Mouse (Mus musculus) right cerebral cortex, adult 18-20 months (tissue): ENCODE results near the gene Epop.

ENCODE experiments used
- DNase-seq: peaks from one replicate; pipeline ENCODE4 v3.0.0; 2022; ENCODE audit warnings: mixed read lengths

Epop gene

DNA sequence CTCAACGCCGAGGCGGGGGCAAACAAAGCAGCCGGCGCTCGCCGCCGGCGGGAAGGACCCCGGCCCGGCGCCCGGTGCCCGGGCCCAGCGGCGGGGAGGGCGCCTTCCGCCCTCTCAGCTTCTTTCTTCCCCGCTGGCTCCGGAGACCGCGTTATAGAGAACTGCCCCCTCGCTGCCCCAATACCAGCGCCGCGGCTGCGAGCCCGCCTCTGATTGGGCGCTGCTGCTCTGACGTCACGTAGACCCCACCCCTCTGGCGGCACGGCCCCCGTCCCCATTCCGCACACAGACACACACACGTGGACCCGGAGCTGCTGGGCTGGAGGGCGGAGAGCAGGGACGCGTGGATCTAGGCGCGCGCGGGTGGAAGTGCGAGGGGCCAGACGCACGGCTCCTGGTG, at the start of gene Epop:
Gene Epop, minus strand, starts transcription at position 127 of the 400 bp plus-strand sequence.
- peak; percentile 95 for DNase-seq

DNA sequence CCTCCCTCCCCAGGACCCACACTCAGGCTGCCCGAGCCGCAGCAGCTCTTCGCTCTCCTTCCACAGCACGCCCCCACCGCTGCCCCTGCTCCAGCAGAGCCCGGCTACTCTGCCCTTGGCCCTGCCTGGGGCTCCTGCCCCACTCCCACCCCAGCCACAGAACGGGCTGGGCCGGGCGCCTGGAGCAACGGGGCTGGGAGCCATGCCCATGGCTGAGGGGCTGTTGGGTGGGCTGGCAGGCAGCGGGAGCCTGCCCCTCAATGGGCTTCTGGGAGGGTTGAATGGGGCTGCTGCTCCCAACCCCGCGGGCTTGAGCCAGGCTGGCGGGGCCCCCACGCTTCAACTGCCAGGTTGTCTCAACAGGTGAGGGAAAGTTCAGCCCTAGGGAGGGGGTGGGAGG, 48.8 kb upstream of the Epop start:
- no peak for DNase-seq

DNA sequence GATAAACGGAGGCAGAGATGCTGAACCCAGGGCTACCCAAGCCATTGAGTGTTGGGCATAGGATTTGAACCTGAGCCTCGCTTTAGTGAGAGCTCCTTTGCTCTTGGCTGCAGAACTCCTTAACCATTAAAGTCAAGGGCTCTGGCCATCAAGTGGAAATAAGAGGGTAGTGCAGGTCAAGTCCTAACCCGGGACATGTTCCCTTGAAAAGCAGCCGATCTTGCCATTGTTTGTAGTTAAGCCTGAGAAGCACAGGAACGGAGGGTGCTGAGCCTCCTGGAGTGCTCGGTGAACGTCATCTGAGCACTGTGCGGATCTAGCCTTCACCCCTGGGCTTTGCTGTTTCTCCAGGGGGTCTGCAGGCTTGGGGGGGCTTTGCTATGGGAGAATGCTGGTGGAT, 48.3 kb upstream of the Epop start:
- no peak for DNase-seq

DNA sequence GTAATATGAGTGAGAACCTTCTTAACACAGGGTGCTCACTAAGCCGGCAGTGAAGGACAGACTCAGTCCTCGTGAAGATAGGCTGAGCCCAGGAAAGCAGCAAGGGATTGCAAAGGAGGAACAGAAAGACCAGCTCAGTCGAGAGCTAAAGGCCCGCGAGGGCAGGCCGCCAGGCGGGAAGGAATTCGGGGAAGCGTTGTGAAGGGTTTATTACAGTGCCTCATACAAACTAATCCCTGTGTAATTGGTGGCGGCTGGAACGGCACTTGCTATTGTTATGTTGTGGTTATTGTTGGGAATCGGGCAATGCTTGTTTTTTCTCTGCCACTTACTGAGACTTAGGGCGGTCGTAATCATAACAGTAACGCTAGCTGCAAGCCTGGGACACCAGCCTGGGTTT, 47.9 kb upstream of the Epop start:
- no peak for DNase-seq

DNA sequence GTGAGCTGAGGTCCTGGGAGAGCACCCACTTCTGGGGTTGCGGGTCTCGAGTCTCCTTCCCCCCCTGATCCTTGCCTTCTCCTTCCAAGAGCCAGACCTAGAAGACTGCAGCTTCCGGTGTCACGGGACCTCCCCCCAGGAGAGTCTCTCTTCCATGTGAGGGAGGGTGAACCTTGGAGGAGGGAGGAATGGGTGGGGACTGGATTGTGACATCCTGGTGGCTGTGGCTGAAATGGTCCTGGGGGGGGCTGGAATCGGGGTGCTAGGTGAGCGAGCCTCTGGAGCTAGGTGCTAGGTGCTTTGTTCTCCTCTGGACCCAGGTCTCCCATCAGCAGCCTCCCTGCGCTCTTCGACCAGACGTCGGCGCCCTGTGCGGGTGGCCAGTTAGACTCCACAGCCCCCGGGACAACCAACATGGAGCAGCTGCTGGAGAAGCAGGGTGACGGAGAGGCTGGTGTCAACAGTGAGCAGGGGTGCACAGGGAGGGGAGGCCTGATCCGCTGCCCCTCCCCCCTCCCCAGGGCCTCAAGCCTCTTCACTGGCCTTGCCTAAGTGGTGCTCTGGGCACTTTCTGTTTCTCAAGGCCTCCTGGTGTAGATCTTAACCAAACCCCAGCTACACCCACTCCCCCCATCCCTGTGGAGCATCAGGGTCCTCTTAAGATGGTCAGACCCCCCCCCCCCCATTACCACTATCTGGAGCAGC, 46.7 kb upstream of the Epop start:
- no peak for DNase-seq

DNA sequence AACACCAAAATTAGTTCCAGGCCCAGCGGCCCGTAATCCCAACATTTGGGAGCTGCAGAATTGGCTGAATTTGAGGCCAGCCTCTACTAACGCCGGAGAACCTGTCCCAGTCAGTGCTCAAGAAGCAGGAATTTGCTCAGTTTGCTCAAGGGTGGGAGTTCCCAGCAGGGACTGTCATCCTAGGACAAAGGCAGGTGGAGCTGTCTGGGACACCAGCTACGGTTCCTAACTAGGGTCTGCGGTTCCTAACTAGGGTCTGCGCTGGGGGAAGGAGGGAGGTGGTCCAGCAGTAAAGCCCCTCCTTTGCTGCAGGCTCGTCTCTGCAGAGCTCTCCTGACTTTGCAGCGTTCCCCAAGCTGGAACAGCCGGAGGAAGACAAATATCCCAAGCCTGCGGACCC, 43.6 kb upstream of the Epop start:
- no peak for DNase-seq

DNA sequence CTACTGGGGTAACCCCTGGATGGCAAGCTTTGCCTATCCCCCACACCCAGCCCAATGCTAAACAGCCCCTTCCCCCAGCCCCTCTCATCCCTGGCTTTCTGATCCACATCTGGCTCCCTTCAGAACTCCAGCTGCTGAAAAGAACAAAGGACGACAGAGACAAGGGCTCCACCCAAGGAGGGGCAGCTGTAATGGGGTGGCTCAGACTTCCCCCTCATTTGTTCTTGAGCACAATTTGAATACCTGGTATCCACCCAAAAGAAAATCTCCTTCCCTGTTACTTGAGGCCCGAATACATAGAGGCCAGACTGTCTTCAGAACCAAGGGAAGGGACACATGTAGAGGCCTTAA, 41.6 kb upstream of the Epop start:
- no peak for DNase-seq

DNA sequence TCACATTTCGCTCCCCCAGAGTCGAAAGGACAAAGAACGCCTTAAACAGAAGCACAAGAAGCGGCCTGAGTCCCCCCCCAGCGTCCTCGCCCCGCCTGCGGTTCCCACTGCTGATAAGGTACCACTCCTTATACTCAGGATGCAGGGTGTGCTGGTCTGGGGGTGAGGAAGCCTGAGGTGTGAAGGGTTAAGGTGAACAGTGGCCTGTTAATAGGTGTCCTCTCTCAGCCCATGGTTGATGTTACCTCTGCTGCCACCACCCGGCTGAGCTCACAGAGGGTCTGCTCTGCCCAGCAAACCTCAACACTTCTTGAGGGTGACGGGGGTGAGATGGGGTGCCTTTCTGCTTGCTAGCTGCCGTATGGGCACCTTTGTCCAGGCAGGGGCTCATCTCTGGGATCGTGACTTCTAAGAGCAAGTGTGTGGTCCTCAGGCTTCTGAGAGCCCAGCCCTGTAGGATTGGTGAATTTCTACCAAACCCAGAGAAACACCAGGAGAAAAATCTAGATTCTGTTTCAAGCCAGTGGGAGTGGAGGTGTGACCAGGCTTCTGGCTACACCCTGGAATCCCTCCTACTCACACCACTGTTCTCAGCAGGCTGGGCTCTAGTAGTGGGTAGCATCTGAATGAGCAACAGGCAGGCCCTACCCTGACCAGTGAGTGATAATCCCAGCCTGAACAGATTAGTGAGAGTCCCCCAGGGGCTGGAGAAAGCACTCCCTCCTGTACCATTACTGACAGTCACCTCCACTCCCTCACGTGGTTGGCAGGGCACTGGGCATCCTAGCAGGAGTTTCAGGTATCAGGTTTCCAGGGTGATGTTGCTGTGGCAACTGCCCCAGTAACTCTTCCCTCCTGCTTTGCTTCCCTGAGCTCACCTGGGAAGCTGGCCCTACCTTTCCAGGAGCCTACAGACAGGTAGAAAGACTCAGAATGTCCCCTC, 41.0 kb upstream of the Epop start:
- peak; percentile 62 for DNase-seq

DNA sequence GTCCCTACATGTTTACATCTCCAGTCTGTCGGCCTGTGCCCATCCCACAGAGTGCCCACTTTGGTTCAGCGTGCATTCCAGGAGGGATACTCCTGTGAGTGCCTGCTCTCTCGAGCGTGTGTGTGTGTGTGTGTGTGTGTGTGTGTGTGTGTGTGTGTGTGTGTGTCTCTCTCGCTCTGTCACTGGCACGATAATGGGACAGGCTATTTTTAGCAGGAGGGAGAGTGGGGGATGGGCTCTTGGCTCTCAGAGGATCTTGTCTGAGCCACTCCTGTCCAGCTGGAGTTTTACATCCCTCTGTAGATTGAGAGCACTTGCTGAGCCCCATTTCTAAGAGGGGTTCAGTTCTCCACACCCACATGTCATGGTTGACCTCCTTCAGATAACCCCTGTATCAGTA, 40.3 kb upstream of the Epop start:
- no peak for DNase-seq

DNA sequence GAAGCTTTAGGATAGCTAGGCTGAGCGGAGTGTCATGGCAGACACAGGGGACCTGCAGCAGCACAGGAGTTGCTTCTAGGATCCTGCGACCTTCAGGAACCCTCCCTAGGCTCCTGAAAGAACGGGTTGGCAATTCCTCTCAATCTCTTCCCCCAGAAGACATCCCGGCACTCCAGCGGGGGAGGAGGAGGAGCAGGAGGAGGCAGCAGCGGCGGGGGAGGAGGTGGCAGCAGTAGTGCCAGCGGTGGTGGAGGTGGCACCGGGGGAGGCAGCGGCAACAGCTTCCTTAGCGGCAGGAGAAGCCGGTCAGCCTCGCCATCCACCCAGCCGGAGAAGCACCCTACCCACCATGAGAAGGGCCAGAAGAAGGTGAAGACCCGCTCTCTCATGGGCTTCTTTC, 39.8 kb upstream of the Epop start:
- no peak for DNase-seq

DNA sequence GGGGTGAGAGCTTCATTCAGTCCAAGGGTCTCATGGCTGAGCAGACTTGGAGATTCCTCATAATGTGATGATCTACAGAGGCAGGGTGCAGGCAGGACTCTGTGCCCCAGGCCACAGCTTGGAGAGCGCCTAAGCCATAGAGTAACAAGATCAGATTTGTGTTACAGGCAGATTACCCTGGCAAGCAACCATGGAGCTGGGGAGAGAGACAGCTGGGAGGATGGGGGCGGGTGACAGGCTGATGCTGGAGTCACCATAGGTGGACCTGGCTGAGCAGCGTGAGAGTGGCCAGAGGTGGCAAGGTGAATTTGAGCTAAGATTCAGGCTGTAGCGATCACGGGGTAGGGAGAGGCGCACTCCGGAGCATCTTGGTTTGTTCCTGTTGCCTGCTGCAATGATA, 38.7 kb upstream of the Epop start:
- no peak for DNase-seq

DNA sequence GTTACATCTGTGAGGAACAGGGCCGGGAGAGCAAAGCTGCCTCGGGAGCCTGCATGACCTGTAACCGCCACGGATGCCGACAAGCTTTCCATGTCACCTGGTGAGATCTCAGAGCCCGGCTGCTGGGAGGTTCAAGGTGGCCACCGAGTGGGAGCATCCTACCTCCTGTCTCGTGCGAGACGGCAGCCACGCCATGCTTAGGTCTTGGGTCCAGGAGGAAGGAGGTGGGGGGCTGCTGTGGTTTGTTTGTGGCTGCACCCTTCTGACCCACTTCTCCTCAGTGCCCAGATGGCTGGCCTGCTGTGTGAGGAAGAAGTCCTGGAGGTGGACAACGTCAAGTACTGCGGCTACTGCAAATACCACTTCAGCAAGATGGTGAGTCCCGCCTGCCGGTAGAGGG, 37.3 kb upstream of the Epop start:
- DNase-seq: no peak

DNA sequence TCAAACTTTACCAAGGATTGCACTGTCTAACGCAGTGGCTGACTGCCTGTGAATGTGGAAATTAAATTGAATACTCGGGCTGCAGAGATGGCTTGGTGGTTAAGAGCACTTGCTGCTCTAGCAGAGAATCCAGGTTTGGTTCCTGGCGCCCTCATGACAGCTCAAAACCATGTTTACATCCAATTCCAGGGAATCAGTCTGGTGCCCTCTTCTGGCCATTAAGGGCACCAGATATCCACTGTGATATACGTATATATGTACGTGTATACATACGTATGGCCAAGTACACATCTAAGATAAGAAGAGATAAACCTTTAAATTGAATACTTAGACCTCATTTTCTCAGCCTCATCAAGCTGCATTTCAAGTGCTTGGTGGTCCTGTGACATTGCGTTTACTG, 36.7 kb upstream of the Epop start:
- no peak for DNase-seq

DNA sequence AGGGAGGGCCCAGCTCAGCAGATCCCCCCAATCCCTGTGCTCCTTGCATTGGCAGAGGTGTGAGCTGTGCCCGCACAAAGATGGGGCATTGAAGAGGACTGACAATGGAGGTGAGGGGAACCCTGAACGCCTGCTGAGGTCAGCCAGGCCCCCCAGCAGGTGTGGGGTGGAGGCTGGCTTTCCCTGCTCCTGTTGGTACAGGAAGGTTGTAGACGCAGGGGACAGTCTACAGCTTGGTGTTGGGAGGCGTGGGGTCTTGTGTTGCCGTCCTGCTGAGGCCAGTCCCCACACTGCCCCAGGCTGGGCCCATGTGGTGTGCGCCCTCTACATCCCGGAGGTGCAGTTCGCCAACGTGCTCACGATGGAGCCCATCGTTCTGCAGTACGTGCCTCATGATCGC, 35.9 kb upstream of the Epop start:
- DNase-seq: no peak

DNA sequence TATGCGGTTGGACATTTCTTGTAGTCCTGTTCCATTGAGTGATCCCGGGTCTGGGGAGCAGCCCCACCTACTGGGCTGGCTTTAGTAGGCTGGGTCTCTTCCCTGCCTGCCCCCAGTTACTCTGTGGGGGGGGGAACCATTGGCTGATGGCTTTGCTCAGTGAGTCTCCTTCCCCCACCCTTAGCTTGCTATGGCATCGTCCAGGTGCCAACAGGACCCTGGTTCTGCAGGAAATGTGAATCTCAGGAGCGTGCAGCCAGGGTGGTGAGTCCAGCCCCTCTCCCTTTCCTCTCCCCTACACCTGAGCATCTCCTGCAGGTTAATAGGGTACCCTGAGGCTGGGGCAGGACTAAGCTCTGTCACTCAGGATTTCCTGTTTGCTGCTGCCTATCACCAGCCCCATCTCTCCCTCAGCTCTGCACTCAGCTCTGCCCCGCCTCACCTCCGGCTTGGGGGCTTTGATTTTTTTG, 35.3 kb upstream of the Epop start:
- DNase-seq: no peak

DNA sequence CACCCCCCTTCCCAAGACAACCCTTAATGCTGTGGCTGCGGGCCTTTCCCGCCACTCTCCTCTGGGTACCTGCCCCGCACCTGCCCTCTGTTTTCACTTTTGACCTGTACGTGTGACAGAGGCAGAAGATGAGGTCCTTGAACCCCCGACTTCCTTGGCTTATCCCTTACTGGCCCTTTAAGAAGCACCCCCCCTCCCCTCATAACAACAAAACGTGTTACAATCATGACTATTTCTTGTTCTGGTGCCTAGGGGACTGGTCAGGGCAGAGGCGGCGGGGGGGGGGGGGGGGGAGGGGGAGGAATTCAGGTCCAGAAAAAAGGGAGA, 34.8 kb upstream of the Epop start:
- DNase-seq: no peak

DNA sequence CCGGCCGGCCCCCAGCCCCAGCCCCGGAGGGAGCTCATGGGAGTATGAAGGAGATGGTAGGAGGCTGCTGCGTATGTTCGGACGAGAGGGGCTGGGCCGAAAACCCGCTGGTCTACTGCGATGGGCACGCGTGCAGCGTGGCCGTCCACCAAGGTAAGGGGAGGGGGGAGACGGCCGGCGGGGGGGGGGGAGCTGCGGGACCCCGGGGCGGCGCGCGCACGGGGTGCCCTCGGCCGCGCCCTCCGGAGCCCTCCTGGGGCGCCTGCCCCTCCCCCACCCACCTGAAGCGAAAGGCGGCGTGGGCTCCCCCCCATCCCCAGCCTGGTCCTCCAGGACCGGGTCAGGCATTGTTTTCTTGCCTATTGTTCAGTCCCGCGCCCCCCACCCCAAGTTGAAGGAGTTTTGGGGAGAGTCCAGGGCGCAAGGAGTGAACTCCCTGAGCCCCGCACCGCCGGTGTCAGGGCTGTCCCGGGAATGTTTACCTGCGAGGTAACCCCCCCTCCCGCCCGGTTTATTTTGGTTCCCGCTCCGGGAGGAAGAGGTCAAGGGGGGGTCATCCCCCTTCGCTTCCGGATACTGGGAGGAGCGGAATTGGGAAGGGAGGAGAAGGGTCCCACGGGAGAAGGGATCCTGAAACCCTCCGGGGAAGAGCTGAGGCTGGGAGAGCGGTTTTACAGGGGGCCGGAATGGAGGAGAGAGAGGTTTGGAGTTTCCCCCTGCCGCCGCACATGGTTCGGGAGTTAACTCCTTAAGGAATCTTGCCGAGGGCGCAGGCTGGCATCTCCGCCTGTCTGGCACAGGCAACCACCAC, 34.2 kb upstream of the Epop start:
- DNase-seq: no peak

DNA sequence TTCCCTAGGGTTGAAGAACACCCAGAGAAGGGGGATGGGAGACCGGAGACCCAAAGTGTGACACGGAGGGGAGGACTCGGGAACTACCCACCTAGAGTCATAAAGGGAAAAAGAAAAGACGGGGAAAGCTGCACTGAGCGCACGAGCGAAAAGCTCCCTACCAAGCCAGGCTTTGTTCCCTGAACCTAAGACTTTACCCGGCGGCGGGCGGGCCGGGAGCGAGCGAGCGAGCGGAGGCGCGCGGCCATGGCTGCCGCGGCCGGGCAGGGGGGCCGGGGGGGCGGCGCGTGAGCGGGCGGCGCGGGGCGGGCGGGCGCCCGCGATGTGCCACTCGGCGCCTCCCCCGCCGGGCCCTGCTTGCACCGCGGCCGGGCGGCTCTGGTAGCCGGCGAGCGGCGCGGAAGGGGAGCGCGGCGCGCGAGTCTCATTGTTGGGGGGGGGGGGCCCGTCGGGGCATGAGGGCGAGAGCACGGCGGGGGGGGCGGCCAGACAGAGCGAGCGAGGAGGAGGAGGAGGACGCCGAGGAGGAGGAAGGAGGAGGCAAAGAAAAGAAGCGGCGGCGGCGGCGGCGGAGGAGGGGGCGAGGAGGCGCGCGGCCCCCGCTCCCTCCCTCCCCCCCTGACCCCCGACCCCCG, 33.5 kb upstream of the Epop start, which contains the start of gene Mllt6:
Gene Mllt6, plus strand, starts transcription at position 522 of the 635 bp plus-strand sequence.
- DNase-seq: peak; percentile 78

DNA sequence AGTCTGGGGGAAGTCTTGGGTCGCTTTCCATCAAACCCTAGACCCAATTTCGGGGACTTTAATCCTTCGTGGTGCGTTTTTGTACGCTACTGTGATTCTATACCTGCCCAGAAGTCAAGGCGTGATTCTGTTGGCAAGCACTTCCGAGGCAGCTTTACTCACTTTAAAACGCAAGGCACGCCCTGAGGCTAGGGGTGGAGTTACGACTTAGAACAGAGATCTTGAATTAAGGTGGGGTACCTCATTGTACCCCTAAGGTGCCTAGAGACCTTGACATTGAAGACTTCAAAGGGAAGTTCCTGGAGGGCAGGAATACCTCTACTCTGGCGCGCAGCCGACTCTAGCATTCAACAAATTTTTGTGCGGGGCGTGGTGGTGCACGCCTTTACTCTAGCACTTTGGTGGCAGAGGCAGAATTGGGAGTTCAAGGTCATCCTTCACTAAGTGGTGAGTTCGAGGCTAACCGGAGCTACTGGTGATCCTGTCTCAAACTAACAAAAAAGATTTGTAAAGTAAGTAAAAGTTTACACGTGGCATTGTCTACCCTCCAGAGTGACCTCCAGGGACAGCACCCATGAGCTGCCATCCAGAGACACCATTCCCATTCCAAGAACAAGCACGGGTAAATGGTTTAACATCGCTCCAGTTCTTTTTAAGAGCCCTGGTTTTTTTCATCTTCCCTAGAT, 32.8 kb upstream of the Epop start:
- DNase-seq: no peak

DNA sequence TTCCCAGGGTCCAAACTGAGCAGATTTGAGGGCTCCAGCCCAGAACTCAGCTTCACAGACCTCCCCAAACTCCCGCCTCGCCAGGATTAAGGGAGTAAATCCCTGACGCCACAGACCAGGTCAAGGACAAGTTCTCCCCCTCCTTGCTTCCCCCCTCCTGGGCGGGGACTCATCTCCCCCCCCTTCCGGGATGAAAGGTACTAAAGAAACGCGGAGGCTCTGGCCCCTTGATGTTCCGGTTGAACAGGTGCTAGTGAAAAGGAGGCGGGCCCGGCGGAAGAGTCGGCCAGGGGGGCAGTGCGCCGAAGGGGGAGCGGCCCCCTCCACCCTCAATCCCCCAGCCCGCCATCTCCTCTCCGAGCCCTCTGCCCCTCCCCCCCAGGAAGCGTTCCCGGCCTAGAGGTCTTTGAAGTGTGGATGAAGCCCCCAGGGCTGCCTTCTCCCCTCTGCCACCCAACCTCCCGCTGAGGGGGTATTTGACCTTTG, 32.2 kb upstream of the Epop start:
- DNase-seq: no peak

DNA sequence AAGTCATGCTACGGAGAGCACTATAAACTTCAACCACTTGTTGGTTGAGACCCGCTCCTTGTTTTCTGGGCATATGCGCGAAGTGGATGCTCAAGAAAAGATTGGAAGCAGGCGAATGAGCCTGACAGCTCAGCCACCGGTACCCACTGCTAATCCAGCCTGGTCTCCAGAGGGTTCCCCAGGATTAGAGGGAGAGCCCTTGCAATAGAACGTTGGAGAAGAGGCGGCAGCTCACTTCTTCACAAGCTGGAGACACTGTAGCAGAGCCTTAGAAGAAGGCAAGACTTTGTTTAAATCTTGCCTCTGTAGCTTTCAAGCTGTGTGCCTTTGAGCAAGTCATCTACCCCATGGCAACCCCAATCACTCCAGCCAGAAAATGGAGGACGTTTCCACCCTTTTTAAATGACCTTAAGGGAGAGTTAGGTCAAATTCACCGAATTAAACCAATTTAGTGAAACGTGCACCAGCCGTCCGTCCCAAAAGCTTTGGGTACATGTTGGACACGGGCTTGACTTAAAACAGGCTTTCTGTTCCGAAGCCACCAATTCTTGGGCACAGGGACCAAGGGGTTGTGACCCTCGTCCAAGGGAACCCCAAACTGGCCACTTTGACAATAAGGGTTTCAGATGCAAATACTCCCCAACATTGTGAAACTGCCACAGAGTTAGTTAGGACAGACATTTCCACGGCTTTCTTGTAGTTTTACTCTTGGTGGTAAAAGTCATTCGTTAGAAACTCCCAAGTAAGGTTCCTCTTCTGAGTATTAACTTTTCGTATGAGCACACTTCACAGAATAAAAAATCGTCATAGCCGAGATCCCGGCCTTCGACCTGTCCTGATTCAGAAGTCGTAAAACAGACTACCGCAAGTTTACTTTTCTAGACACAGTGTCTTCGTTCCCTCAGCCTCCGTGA, 31.5 kb upstream of the Epop start:
- no peak for DNase-seq
